Mouse (Mus musculus) testis, adult 2 months (tissue): ENCODE measurements around the gene Zbtb16.

Source experiments
- CTCF ChIP-seq: fragments of 200-500 bp; IDR thresholded peaks from 2 replicates; pipeline ENCODE4 v1.5.1; 2012; ENCODE audit warnings: low read depth, mild to moderate bottlenecking, inconsistent platforms, low read length, moderate library complexity; ENCODE audit not compliant: control insufficient read depth, insufficient read depth, insufficient replicate concordance
- POLR2A ChIP-seq: fragments of 200-500 bp; IDR thresholded peaks from 2 replicates; pipeline ENCODE4 v1.6.1; 2012; ENCODE audit warnings: low read depth, mild to moderate bottlenecking, inconsistent platforms, low read length, moderate library complexity; ENCODE audit not compliant: control insufficient read depth

GRCm38 (mm10) chr9:48731651-48732536 lies 104.1 kb downstream of the Zbtb16 start:
- TF ChIP-seq CTCF (no peak), POLR2A (no peak)
